Mouse (Mus musculus): Measurements from ENCODE around the gene Triap1.

Triap1 gene

GRCm38 (mm10) chr5:115392969-115393368 is 51.9 kb downstream of the Triap1 start:
- ATAC-seq (ENCODE audit: low TSS enrichment), result no peak

Measured in frontal cortex, adult (tissue).